Mouse (Mus musculus) layer of hippocampus, adult 6 months (tissue): ENCODE measurements around the gene Pabpc4l. TPM values are rescaled to one million over a fixed set of nuclear protein-coding genes. Genes with fewer than 3 reads are reported as not detected.

Experiments used
- long read RNA-seq, 2 experiments: library from polyadenylated mRNA; unstranded; transcript quantifications; one replicate each; pipeline ENCODE4 v2.0.0; 2019 to 2020
- polyA plus RNA-seq: library from polyadenylated mRNA; unstranded; fragments of <200 nt; fragmentation: Nextera tagmentation; gene quantifications from 2 replicates; pipeline ENCODE4 v1.2.3, GENCODE M21; 2021

Pabpc4l gene
- polyA plus RNA-seq: 0.36 and 0.45 TPM in 2 replicates
- long read RNA-seq, experiment 1, partial matches to known transcripts: 0 of 1 reads
- long read RNA-seq, experiment 1, other reads (novel, unspliced or antisense): 1 of 1 reads
- long read RNA-seq, experiment 2: 0 reads

GRCm38 (mm10) chr3:46447481-46448265, at the start of gene Pabpc4l:
Pabpc4l (minus strand) TSS chr3:46448219.

